Mouse (Mus musculus) ES-E14 (cell line): ENCODE results near the gene Aqp9. TPM values are rescaled to one million over a fixed set of nuclear protein-coding genes. Genes with fewer than 3 reads are reported as not detected.

Experiments used
- DNase-seq: peaks from one replicate; pipeline ENCODE4 v3.0.0-alpha.2; 2013; ENCODE audit warnings: low read depth, low spot score
- H3K27ac ChIP-seq: 2 replicates; pipeline ENCODE4 v1.5.1; 2012; ENCODE audit warnings: low read depth, mild to moderate bottlenecking, low read length, moderate library complexity, mixed read lengths; ENCODE audit not compliant: poor library complexity, insufficient read depth, severe bottlenecking
- H3K36me3 ChIP-seq: 2 replicates; pipeline ENCODE4 v1.6.1; 2012; ENCODE audit warnings: mild to moderate bottlenecking, low read length, moderate library complexity, mixed read lengths; ENCODE audit not compliant: control insufficient read depth, poor library complexity, insufficient read depth, severe bottlenecking
- H3K4me1 ChIP-seq, 2 experiments: fragments of 150-350 bp in 1 of 2; sonication (generic) in 1 of 2; 2 replicates each; pipeline ENCODE4 v1.6.1; 2012; ENCODE audit warnings: low read length in 2 of 2, mild to moderate bottlenecking in 1 of 2, mixed read lengths in 1 of 2; ENCODE audit not compliant: control insufficient read depth in 2 of 2, insufficient read depth in 2 of 2, poor library complexity in 1 of 2
- H3K4me3 ChIP-seq, 2 experiments: fragments of 150-350 bp in 1 of 2; sonication (generic) in 1 of 2; 2 replicates each; pipeline ENCODE4 v1.5.1; 2012; ENCODE audit warnings: low read length in 2 of 2, low read depth in 1 of 2, mild to moderate bottlenecking in 1 of 2, mixed read lengths in 1 of 2; ENCODE audit not compliant: insufficient read depth in 1 of 2, poor library complexity in 1 of 2, severe bottlenecking in 1 of 2
- H3K9ac ChIP-seq: 2 replicates; pipeline ENCODE4 v1.6.1; 2012; ENCODE audit warnings: low read depth, mild to moderate bottlenecking, low read length, mixed read lengths; ENCODE audit not compliant: poor library complexity, insufficient read depth, severe bottlenecking
- H3K9me3 ChIP-seq: fragments of 150-350 bp; sonication (generic); 2 replicates; pipeline ENCODE4 v1.6.1; 2012; ENCODE audit warnings: low read depth, mild to moderate bottlenecking, low read length; ENCODE audit not compliant: control insufficient read depth, insufficient read depth
- CHD2 ChIP-seq: IDR thresholded peaks from 2 replicates; pipeline ENCODE4 v1.6.1; 2014; ENCODE audit warnings: mild to moderate bottlenecking, low read depth, low read length, inconsistent platforms
- HCFC1 ChIP-seq: IDR thresholded peaks from 2 replicates; pipeline ENCODE4 v1.6.1; 2012; ENCODE audit warnings: low read length, inconsistent platforms, borderline replicate concordance; ENCODE audit not compliant: insufficient read depth
- MAFK ChIP-seq: IDR thresholded peaks from 2 replicates; pipeline ENCODE4 v1.6.1; 2014; ENCODE audit warnings: mild to moderate bottlenecking, low read depth, low read length, inconsistent platforms; ENCODE audit not compliant: insufficient read depth
- ZC3H11A ChIP-seq: IDR thresholded peaks from 2 replicates; pipeline ENCODE4 v1.6.1; 2012; ENCODE audit warnings: low read depth, mild to moderate bottlenecking, inconsistent platforms, low read length, borderline replicate concordance
- ZNF384 ChIP-seq: IDR thresholded peaks from 2 replicates; pipeline ENCODE4 v1.6.1; 2012; ENCODE audit warnings: low read depth, low read length, inconsistent platforms
- in situ Hi-C, 2 experiments: fragments of 600-800 bp; cut with MboI; formaldehyde crosslinking; loops; one replicate each; pipeline ENCODE4 v1.15.1; 2025; ENCODE audit warnings: low sequenced_read_pairs in 2 of 2, inconsistent platforms in 1 of 2; ENCODE audit not compliant: unreplicated experiment in 2 of 2
- total RNA-seq: library from RNA; depleted of rRNA; stranded (reverse); fragments of 300-350 nt; gene quantifications from 2 replicates; pipeline ENCODE4 v1.2.3, GENCODE M21; 2012

The Aqp9 gene
- total RNA-seq, 1 experiment: 0.09 TPM

- no peaks in the 10 kb centered on the region for H3K9me3 ChIP-seq
- no peak for DNase-seq
- H3K4me3 ChIP-seq: no peak overlapping the region
- no peaks in the 10 kb centered on the region for H3K4me1 ChIP-seq
- no peak overlapping the region for H3K27ac ChIP-seq
- TF ChIP-seq MAFK (no peak), CHD2 (no peak), ZC3H11A (no peak), HCFC1 (no peak), ZNF384 (no peak)
- no peaks in the 10 kb centered on the region for H3K36me3 ChIP-seq
- no peak overlapping the region for H3K9ac ChIP-seq
- in situ Hi-C loops: no loop called here
Measured at GRCm38 (mm10) chr9:71071581-71072330, 96.7 kb downstream of the Aqp9 start.

- DNase-seq: no peak
- Histone ChIP-seq H3K4me3 (no peak overlapping the region), H3K27ac (no peak overlapping the region), H3K36me3 (no peaks in the 10 kb centered on the region), H3K9me3 (no peaks in the 10 kb centered on the region), H3K9ac (no peak overlapping the region), H3K4me1 (no peaks in the 10 kb centered on the region)
- in situ Hi-C loops: no loop called here
- no peak for TF ChIP-seq MAFK
- TF ChIP-seq ZC3H11A: no peak
- no peak for TF ChIP-seq CHD2
- no peak for TF ChIP-seq HCFC1
- TF ChIP-seq ZNF384: no peak
Measured at GRCm38 (mm10) chr9:71070628-71071027, 97.9 kb downstream of the Aqp9 start.

GRCm38 (mm10) chr9:71068866-71069390 is 99.6 kb downstream of the Aqp9 start:
- Histone ChIP-seq H3K4me1 (no peaks in the 10 kb centered on the region), H3K4me3 (no peak overlapping the region), H3K27ac (no peak overlapping the region), H3K9me3 (no peaks in the 10 kb centered on the region), H3K36me3 (no peaks in the 10 kb centered on the region), H3K9ac (no peak overlapping the region)
- no peak for TF ChIP-seq CHD2
- TF ChIP-seq HCFC1: no peak
- TF ChIP-seq ZNF384: no peak
- no peak for TF ChIP-seq ZC3H11A
- no peak for TF ChIP-seq MAFK
- in situ Hi-C loops: no loop called here
- no peak for DNase-seq

- H3K36me3 ChIP-seq: no peaks in the 10 kb centered on the region
- no peaks in the 10 kb centered on the region for H3K9me3 ChIP-seq
- in situ Hi-C loops: no loop called here
- no peak overlapping the region for H3K4me3 ChIP-seq
- no peak overlapping the region for H3K27ac ChIP-seq
- TF ChIP-seq ZNF384: no peak
- TF ChIP-seq CHD2: no peak
- no peak for TF ChIP-seq ZC3H11A
- TF ChIP-seq MAFK: no peak
- no peak for TF ChIP-seq HCFC1
- no peak for DNase-seq
- no peak overlapping the region for H3K9ac ChIP-seq
- H3K4me1 ChIP-seq: no peaks in the 10 kb centered on the region
Measured at GRCm38 (mm10) chr9:71067156-71067555, 101.3 kb downstream of the Aqp9 start.

- Histone ChIP-seq H3K27ac (no peak overlapping the region), H3K9ac (no peak overlapping the region), H3K4me3 (no peak overlapping the region), H3K4me1 (no peaks in the 10 kb centered on the region), H3K9me3 (no peaks in the 10 kb centered on the region), H3K36me3 (no peaks in the 10 kb centered on the region)
- DNase-seq: no peak
- TF ChIP-seq ZNF384: no peak
- TF ChIP-seq CHD2: no peak
- no peak for TF ChIP-seq MAFK
- no peak for TF ChIP-seq HCFC1
- TF ChIP-seq ZC3H11A: no peak
- in situ Hi-C loops: no loop called here
Measured at GRCm38 (mm10) chr9:71066491-71066890, 102.0 kb downstream of the Aqp9 start.
